Mouse (Mus musculus) neural tube, embryonic 10.5 days (tissue): ENCODE results near the gene Dnmt3l.
A peak's percentile ranks its signal among the peaks of the same experiment; 100 is the strongest.
"Not testable (repeated sequence)": the region's sequence is repeated elsewhere in the genome, so short reads cannot be mapped to it uniquely, and the experiment has no call there.

Experiments
- DNase-seq: peaks from one replicate; pipeline ENCODE4 v3.0.0-alpha.2; 2017; ENCODE audit warnings: low spot score; ENCODE audit errors: extremely low spot score

Dnmt3l gene

DNA sequence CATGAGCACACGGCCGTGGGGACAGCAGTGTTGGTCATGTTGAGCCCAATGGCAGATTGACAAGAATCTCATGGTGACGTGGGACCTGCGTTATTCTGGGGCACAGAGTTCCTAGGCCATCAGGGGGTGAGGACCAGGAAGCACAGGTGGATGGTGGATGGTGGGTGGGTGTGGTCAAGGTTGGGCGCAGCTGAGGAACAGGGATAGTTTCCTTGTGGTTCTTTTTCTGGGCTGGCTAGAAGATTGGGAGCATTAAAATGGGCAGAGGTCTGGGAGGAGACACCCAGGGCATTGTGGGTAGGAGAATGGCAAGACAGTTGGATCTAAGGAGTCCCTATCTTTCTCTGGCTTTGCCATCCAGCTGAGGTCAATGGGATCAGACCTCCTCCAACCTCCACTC lies at the start of gene Dnmt3l:
Gene Dnmt3l (plus strand): TSS at position 301 of the 400 bp plus-strand sequence.
- no peak for DNase-seq

DNA sequence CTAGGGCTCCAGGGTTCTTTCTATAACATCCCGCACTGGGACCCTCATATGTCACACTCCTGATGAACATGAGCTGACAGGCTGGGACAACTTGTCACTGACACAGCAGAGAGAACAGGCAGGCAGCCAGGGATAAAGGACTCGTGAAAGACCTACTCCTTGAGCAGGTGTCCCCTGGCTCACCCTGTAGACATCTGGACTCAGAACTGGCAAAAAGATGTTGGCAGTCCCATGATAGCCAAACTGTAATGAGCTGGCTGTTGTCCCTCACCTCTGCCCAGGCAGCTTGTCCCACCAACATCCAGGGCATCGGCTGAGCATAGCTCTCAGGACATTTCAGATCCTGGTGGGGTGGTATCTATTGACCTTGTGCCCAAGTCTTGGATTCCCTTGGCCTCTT lies 46.1 kb upstream of the Dnmt3l start:
- DNase-seq, result no peak

DNA sequence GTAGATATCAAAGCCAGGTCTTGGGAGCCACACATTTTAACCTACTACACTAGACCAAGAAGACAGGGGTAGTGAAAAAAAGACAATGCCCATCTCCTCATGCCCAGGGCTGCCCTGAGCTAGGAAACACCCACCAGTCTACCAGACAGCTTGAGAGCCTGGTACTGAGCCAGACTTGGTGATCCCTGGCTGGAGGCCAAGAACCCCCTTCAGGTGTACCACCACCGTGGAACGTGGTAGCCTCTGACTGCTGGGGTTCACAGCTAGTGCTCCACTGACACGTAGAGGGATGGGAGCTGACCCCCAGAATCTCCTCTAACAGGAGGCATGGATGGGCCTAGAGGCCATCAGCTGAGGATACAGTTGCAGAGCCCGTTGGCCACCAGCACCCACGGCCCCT lies 41.5 kb upstream of the Dnmt3l start:
- DNase-seq, result no peak

DNA sequence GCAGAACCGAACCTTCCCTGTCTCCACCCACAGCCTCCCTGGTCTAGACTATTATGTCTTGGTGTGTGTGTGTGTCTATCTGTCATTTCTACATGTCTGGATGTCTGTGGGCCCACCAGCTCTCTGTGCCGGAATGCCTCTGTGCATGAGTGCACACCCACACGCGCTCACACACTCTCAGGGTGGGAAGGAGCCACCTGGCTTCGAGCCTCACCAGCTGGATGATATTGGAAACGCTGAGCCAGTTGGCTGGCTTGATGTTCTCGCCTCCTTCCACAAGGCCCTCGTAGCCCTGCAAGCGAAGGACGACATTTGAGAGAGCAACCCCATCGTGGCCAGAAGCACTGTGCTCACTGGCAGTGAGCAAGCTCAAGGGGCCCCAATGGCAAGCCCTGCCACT lies 40.0 kb upstream of the Dnmt3l start:
- DNase-seq, result no peak

DNA sequence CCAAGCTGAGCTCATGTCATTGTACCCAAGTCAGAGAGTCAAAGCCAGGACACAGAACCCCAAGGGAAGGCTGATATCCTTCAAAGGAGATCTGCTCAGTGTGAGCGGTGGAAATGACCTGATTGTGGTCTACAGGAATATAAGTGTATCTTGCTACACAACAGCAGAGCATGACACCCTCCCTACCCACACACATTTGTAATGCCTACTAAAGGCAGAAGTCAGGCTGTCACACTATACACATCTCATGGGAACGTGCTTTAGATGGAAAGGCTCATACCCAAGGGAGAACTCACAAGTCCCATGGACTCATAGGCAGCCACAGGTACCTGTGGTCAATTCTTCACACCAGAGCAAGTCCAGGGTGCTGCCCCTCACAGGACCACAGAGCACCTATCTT lies 39.4 kb upstream of the Dnmt3l start:
- no peak for DNase-seq

DNA sequence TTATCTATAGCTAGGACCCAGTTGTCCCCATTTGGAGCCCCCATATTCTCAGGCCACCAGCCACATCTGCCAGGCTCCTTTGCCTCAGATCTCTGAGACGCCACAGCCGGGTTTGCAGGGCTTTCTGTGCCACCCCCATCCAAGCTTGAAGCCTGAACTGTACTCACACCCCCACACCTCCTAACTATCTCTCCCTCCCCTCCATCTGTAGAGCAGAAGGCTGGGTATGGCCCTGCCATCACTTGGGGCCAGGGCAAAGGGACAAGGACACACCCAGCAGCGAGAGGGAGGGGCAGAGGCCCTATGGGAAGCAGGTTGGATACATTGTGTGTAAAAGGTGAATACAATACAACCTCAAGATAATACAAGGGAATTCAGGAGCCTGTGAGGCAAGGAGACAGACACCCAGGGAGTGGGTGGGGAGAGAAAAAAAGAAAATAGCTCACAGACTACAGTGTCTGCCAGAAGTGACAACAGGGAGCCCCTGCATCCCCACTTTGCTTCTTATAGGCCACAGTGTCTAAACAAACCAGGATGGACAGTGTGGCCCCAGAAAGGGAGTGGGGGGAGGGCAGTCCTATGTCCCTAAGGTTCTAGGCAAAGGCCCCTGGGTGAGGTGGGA lies 37.2 kb upstream of the Dnmt3l start:
- DNase-seq, result no peak

DNA sequence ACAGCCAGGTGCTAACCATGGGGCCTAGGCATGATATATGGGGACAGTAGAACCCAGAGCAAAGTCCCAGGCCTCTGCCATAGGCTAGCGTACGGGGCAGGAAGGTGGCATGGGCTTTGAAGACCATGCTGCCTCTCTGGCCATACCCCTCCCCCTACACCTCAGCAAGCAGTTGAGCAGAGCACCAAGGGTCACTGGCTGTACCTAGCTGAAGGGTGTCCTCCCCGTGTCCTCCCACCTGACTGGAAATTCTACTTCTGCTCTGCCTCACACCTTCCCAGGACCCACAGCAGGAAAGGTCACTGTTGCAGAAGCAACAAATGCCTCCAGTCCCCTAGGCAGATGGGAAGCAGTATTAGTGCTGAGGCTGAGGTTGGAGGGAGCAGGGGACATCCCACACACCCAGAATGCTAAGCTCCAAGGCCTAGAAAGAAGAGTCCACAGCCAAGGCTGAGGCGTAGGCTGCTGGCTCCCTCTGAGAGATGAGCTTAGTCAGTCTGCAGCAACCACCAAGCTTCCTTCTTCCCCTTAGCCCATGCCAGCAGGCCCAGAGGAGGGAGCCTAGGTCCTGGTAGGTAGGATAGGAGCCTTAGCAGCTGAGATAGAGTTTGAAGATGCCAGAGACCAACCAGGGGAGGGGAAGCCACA lies 35.8 kb upstream of the Dnmt3l start:
- no peak for DNase-seq

DNA sequence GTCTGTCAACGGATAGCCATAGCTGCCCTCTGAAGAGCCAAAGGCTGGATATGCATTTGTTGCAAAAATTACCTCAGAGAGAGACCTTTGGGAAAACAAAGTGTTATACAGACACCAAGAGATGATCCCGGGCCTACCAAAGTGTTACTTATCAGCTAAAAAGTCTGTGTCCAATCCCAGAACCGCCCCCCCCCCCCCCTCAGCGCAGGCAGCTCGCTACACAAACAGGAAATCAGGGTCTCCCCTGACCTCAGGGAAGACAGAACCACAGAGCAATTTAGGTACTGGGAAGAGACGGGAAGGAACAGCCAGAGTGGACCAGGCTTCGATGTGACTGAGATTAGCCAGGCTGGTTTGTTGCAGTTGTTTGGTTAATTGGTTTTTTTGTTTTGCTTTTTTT lies 34.5 kb upstream of the Dnmt3l start:
- no peak for DNase-seq

DNA sequence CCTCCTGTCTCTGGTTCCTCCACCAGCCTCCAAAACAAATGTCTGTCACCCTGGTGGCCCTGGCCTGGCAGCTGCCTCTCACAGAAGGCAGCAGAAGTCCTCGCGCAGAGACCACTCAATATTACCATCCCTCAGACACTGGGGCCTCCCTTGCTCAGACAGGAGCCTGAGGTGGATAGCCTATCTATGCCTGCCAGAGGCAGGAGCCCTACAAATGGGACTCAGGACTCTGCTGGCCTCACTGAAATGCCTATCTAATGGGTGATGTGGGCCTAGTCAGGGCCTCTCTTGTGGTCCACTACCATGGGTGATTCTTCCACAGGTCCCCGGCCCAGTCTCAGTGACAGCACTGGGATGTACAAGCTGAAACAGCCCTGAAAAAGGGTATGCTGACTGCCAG lies 33.6 kb upstream of the Dnmt3l start:
- DNase-seq, result no peak

DNA sequence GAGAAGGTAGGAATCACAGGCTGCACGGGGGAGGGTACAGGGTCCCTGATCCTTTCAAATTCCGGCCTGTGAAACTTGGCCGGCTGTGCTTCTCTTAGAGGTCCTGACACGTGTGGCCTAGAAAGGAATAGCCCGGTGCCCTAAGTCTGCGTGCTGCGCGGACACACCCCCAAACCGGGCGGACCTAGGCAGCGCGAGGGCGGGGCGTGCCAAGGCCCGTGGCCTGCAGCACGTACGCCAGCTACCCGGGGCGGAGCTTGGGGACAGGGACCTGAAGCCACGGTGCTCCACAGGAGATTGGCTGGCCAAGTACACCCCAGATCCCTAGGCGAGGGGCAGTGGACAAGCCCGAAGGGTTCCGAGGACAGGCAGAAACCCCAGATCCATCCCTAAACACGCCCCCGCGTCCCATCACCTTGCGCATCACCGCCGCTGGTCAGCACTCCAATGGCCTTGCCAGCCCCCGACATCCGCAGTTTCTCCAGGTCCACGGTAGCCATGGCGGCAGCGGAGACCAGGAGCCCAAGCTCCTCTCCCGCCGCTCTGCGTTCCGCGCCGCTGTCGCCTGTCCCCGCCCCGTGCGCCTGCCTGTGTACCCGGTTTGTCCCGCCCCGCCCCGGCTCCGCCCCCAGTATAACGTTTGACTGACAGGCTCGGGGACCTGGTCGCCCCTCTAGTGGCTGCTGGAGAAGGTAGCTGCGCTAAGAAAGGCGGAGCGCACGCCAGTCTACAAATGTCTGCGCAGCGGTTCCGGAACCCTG lies 32.4 kb upstream of the Dnmt3l start:
- DNase-seq, result peak; percentile 97

DNA sequence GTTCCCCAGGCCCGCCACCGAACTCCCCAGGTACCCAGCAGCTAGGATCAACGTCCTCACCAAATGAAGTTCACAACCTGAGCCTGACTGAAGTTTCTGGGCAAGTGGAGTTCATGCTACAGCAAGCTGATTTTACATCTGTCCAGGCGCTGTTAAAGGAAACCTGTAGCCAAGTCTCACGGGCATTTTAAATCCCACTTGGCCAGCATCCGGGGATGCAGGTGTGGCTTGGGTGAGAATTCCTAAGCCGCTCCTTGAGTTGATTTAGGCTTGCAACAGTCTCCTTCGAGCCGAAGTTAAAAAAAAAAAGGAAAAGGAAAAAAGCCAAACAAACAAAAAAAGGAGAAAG lies 31.8 kb upstream of the Dnmt3l start, which contains the start of gene Pfkl:
Gene Pfkl (minus strand): TSS at position 139 of the 349 bp plus-strand sequence.
- DNase-seq, result no peak

DNA sequence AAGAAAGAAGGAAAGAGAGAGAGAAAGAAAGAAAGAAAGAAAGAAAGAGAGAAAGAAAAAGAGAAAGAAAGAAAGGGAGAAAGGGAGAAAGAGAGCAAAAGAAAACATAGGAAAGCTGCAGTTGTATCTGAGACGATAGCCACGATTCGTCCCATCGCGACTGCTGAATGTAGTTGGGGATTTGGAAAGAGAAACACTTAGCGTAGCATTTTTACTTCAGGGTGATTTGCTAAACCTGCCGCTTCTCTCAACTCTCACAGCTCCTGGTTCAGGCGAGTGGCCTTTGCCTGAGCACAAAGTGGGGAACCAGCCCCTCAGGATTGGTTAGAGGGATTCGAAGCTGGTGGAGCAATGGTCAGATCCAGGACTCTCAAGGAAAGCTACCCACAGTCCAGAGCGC lies 31.4 kb upstream of the Dnmt3l start:
- peak; percentile 40 for DNase-seq

DNA sequence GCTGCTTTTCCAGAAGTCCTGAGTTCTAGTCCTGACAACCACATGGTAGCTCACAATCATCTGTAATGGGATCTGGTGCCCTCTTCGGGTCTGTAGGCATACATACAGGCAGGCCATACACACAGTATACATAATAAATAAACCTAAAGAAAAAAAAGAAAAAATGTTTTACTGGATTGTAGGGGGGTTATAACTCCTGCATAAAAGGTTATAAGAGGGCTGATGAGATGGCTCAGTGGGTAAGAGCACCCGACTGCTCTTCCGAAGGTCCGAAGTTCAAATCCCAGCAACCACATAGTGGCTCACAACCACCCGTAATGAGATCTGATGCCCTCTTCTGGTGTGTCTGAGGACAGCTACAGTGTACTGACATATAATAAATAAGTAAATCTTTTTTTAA lies 30.6 kb upstream of the Dnmt3l start:
- DNase-seq, result not testable (repeated sequence)

DNA sequence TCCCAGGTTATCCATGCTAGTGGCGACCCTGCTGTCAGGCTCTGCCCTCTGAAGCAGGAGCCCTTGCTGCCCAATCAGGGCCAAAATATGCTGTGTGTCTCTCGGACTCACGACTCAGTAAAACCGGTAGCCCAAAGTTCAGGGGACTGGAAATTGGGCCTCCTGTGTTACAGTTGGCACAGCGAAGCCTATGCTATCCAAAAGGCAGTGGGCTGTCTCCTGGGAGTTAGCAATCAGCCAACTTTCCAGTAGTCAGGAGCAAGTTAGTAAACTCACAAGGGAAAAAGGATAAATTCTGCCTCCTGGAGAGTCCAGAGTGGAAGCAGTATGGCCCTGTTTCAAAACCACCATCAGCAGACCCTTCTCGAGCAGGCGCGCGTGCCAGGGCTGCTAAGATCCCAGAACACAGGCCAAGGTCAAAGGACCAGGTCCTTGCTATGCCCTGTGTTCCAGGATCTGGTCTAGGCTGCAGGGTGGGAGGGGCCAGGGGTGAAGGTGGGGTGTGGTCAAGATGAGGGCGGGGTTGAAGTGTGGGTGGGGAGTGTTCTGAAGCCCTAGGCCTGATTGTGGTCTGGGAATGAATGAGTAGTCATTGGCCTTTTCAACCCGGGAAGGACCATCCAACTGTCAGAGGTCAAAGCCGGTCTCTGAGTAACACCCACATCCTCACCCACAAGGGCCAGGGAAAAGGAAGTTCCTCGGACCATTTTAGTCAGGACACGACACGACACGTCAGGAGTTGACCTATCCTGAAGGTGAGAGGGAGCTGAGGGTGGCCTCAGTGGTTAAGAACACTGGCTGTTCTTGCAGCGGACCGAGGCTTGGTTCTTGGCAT lies 28.9 kb upstream of the Dnmt3l start:
- no peak for DNase-seq

DNA sequence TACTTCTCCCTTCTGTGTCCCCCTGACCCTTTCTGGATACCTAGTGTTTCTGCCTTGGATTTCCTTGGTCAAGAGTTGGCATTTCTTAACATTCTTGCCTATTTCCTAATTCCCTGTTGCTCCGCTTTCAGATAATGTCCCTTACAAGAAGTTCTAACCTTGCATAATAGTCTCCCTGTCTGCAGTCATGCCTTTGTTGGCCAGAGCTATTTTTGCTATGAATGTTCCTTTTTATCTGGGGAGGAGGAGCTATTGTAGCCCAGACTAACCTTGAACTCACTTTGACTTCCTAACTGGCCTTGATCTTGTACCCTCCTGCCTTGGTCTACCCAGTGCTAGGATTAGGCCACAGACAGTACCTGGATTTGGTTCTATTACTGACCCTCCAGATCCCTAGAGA lies 26.3 kb upstream of the Dnmt3l start:
- DNase-seq, result no peak

DNA sequence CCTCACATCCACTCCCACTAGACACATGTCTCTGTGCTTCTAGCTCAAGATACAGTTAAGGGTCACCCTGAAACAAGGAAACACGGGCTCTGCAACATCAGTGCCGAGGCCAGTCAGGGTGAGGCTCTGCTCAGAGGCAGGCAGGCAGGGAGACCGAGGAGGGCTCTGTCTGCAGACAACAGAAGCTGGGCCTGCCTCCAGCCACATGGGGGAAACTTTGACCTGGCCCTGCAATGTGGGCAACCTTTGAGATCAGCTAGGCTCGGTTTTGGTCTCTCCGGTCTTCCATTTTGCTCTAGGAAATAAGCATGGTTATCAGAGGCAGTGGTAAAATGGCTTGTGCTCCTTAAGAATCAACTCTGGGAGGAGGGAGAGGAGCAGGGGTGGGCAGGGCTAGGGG lies 25.4 kb upstream of the Dnmt3l start:
- DNase-seq, result no peak

DNA sequence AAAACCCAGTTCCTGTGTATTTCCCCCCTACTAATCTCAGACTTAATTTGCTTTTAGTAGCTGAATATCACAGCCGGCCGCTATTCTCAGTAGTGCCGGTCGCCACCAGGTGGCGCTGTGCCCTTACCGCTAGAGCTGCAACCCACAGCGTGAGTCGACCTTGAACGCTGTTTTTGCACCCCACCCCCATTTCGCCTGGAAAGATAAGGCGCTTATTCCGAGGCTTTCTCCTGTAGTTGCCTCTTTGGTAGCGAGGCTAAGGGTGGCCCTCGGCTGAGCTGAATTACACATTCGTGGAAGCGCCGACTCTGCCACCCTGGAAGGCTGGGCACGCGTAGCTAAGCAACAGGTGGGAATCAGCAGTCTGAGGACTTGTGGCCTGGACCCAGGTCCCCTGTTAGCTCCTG lies 22.9 kb upstream of the Dnmt3l start:
- DNase-seq, result peak; percentile 84

DNA sequence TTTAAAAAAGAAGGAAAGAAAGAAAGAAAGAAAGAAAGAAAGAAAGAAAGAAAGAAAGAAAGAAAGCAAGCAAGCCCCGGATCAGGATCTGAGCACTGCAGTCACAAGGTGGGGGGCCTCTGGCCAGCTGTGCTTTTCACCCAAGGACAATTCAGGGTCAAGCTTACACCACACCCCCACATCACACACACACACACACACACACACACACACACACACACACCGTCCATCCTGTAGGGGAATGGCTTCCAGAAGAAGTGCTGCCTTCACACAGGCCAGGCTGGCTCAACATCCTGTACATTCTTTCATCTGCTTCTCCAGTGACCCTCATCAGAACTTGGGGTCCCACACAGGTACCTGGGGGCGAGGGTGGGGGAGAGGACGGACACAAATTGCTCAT lies 22.5 kb upstream of the Dnmt3l start:
- DNase-seq, result no peak

DNA sequence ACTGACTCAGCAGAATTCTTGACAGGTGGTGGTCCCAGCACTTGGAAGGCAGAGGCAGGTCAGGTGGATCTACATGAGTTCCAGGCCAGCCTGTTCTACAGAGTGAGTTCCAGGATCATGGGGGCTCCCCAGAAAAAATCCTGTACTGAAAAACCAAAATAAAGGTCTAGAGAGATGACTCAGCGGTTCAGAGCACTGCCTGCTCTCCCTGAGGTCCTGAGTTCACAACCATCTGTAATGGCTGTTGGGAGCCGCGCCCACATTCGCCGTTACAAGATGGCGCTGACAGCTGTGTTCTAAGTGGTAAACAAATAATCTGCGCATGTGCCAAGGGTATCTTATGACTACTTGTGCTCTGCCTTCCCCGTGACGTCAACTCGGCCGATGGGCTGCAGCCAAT lies 21.8 kb upstream of the Dnmt3l start:
- DNase-seq, result not testable (repeated sequence)

DNA sequence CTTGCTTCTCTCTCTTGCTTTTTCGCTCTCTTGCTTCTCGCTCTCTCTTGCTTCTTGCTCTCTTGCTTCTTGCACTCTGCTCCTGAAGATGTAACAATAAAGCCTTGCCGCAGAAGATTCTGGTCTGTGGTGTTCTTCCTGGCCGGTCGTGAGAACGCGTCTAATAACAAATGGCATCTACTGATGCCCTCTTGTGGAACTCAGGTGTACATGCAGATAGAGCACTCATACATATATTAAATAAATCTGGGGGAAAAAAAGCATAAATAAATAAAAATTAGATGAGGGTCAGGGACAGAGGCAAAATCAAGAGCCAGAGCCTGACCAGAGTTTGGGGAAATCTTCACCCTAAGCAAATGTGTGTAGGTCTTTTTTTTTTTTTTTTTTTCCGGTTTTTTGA lies 16.3 kb upstream of the Dnmt3l start:
- not testable (repeated sequence) for DNase-seq

DNA sequence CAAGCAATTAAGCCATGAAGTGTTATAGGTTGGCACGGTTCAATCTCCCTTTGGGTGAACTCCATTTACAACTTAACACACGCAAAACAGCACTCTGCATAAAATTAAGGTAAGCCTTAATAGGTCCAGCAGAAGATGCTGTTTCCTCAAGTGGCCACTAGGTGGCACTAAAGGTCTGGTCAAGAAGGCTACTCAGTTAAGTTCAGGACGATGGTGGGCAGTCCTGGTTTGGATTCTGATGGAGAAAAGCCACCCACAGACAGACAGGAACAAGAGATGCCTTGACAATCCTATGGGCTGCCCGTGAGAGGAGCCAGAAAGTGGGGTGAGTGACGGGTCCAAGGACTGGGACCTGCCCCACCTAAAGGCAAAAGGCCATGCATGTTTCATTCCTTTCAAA lies 13.6 kb upstream of the Dnmt3l start:
- DNase-seq, result peak; percentile 77

DNA sequence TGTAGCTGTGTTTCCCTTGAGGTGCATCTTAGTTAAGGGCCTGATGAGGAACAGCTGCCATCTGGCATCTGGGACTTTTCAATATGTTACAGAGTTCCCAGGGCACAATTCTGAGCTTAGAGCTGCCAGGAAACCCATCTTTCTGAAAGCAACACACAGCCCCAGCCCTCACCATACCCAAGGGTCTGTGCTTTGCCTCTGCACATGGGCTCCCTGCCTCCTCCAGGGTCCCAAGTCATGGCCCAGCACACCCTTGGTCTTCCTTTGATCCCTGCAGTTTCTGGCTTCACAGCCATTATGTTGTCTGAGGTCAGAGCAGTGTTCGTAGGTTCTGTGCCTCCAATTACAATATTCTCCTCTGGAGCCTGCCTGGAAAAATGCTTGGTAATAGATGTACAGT lies 12.7 kb upstream of the Dnmt3l start:
- DNase-seq, result no peak
